Mouse (Mus musculus) telencephalon, adult 2 months (tissue): ENCODE measurements at regions not wholly inside any gene's neighbourhood (a gene's known extent, or its start where the extent isn't known, plus 50 kb on each side); places are given as distances from the start of the nearest gene placed in this dataset.
"Not testable (repeated sequence)": the region's sequence is repeated elsewhere in the genome, so short reads cannot be mapped to it uniquely, and the experiment has no call there.

Source experiments
- DNase-seq: peaks from one replicate; pipeline ENCODE4 v3.0.0-alpha.2; 2011; ENCODE audit warnings: low read depth, low spot score

- no peak for DNase-seq
These were observed 669.0 kb downstream of the Fscb start for GRCm38 (mm10) chr12:63805458-63805857.

GRCm38 (mm10) chr12:63804008-63804407 lies 670.5 kb downstream of the Fscb start:
- no peak for DNase-seq

GRCm38 (mm10) chr12:63791667-63792066 lies 682.8 kb downstream of the Fscb start:
- peak; percentile 62 for DNase-seq

DNA sequence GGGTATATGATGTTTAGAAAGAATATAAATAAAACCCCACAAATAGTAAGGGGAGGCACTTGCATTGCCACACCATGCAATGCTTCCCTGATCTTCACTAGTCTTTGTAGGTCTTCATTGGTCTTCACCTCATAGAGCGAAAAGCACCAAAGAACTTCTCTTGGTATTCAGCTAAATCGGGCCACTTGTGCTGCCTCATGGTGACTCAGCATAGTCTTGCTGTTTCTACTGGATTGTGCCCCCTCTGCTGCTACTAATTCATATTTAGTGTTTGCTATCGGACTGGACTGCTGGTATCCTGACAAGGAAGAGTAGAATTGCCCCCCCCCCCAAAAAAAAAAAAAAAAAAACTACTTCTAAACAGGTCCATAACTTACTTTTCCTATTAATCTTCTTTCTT lies 696.6 kb downstream of the Fscb start:
- no peak for DNase-seq

- not testable (repeated sequence) for DNase-seq
These were observed 713.4 kb downstream of the Fscb start for GRCm38 (mm10) chr12:63761073-63761472.
